Mouse (Mus musculus) macrophage (primary cell): Measurements from ENCODE around the gene Ppm1k. TPM values are rescaled to one million over a fixed set of nuclear protein-coding genes. Genes with fewer than 3 reads are reported as not detected.

Experiments
- H3K27ac ChIP-seq: fragments of 350-480 bp; formaldehyde crosslinking; 2 replicates; pipeline ENCODE4 v1.9.0; 2021
- H3K36me3 ChIP-seq: fragments of 350-480 bp; formaldehyde crosslinking; 2 replicates; pipeline ENCODE4 v1.9.0; 2021; ENCODE audit errors: inconsistent target
- H3K4me3 ChIP-seq: fragments of 350-480 bp; formaldehyde crosslinking; 2 replicates; pipeline ENCODE4 v1.9.0; 2021; ENCODE audit errors: inconsistent target
- H3K79me2 ChIP-seq: fragments of 350-480 bp; formaldehyde crosslinking; 2 replicates; pipeline ENCODE4 v1.9.0; 2021; ENCODE audit errors: inconsistent target
- WGBS: methylation state at CpG from one replicate; pipeline ENCODE4 v1.1.7; 2026; ENCODE audit warnings: inconsistent platforms; ENCODE audit not compliant: missing documents; 5-methylcytosine and 5-hydroxymethylcytosine counted together
- polyA plus RNA-seq: library from polyadenylated mRNA; stranded (reverse); fragments of 250-400 nt; gene quantifications from 3 replicates; pipeline ENCODE4 v1.2.4, GENCODE M21; 2018; ENCODE audit warnings: inconsistent platforms

Gene Ppm1k
- polyA plus RNA-seq, 1 experiment from 2014 or later = 5.5 TPM

- H3K36me3 ChIP-seq = no peaks in the 10 kb centered on the region
- no peaks in the 10 kb centered on the region for H3K79me2 ChIP-seq
- no peak overlapping the region for H3K4me3 ChIP-seq
- H3K27ac ChIP-seq = no peak overlapping the region
- 93% methylated on average over 5 of the region's 5 CpGs for WGBS
These were observed 5.8 kb upstream of the Ppm1k start for GRCm38 (mm10) chr6:57540950-57541498.

- no peak overlapping the region for H3K4me3 ChIP-seq
- H3K27ac ChIP-seq = no peak overlapping the region
- no peaks in the 10 kb centered on the region for H3K36me3 ChIP-seq
- peaks cover 20% of the 10 kb centered on the region for H3K79me2 ChIP-seq
- 83% methylated on average over 5 of the region's 5 CpGs for WGBS
These were observed 2.6 kb upstream of the Ppm1k start for GRCm38 (mm10) chr6:57537887-57538286.

GRCm38 (mm10) chr6:57535971-57536669 is 852 bp upstream of the Ppm1k start:
- H3K36me3 ChIP-seq = no peaks in the 10 kb centered on the region
- H3K79me2 ChIP-seq = peaks cover 38% of the 10 kb centered on the region
- H3K27ac ChIP-seq = peak overlapping the region; percentile 60
- 15% methylated on average over 13 of the region's 14 CpGs for WGBS
- H3K4me3 ChIP-seq = peak overlapping the region; percentile 95

GRCm38 (mm10) chr6:57534611-57535286 is 519 bp downstream of the Ppm1k start:
- WGBS = 1% methylated on average over 31 of the region's 31 CpGs
- Histone ChIP-seq H3K79me2 (peaks cover 51% of the 10 kb centered on the region), H3K4me3 (peak overlapping the region; percentile 95), H3K36me3 (no peaks in the 10 kb centered on the region), H3K27ac (peak overlapping the region; percentile 62)

- peaks cover 57% of the 10 kb centered on the region for H3K79me2 ChIP-seq
- H3K36me3 ChIP-seq = no peaks in the 10 kb centered on the region
- WGBS = 0% methylated on average over 8 of the region's 8 CpGs
- H3K4me3 ChIP-seq = peak overlapping the region; percentile 95
- H3K27ac ChIP-seq = peak overlapping the region; percentile 62
These were observed 1.0 kb downstream of the Ppm1k start for GRCm38 (mm10) chr6:57534231-57534610.

- no peaks in the 10 kb centered on the region for H3K36me3 ChIP-seq
- WGBS = 4% methylated on average over 2 of the region's 2 CpGs
- peak overlapping the region; percentile 8; the same call in 1 of the 2 replicates for H3K27ac ChIP-seq
- peaks cover 65% of the 10 kb centered on the region for H3K79me2 ChIP-seq
- peak overlapping the region; percentile 95 for H3K4me3 ChIP-seq
These were observed 1.9 kb downstream of the Ppm1k start for GRCm38 (mm10) chr6:57533410-57533809.

GRCm38 (mm10) chr6:57532022-57532421 is 3.2 kb downstream of the Ppm1k start:
- 100% methylated on average over 1 of the region's 1 CpGs for WGBS
- Histone ChIP-seq H3K27ac (no peak overlapping the region), H3K4me3 (no peak overlapping the region), H3K36me3 (no peaks in the 10 kb centered on the region), H3K79me2 (peaks cover 75% of the 10 kb centered on the region)

GRCm38 (mm10) chr6:57531441-57531840 is 3.8 kb downstream of the Ppm1k start:
- Histone ChIP-seq H3K27ac (no peak overlapping the region), H3K4me3 (no peak overlapping the region), H3K79me2 (peaks cover 79% of the 10 kb centered on the region), H3K36me3 (no peaks in the 10 kb centered on the region)
- 100% methylated on average over 1 of the region's 1 CpGs for WGBS

- no peak overlapping the region for H3K27ac ChIP-seq
- H3K36me3 ChIP-seq = no peaks in the 10 kb centered on the region
- WGBS = 88% methylated on average over 4 of the region's 4 CpGs
- H3K4me3 ChIP-seq = no peak overlapping the region
- peaks cover 79% of the 10 kb centered on the region for H3K79me2 ChIP-seq
These were observed 4.3 kb downstream of the Ppm1k start for GRCm38 (mm10) chr6:57531011-57531410.

- H3K36me3 ChIP-seq = no peaks in the 10 kb centered on the region
- WGBS = no CpG with 5 or more reads among the region's 1 CpGs
These were observed 5.9 kb downstream of the Ppm1k start for GRCm38 (mm10) chr6:57529336-57529845.

GRCm38 (mm10) chr6:57526933-57527332 is 8.3 kb downstream of the Ppm1k start:
- peaks cover 64% of the 10 kb centered on the region for H3K79me2 ChIP-seq
- no peaks in the 10 kb centered on the region for H3K36me3 ChIP-seq
- H3K27ac ChIP-seq = no peak overlapping the region
- WGBS = 90% methylated on average over 2 of the region's 2 CpGs
- H3K4me3 ChIP-seq = no peak overlapping the region

More at GRCm38 (mm10) chr6:57529336-57529845, 5.9 kb downstream of the Ppm1k start:
- Histone ChIP-seq H3K79me2 (peaks cover 88% of the 10 kb centered on the region), H3K27ac (no peak overlapping the region), H3K4me3 (no peak overlapping the region)

- Histone ChIP-seq H3K36me3 (no peaks in the 10 kb centered on the region), H3K27ac (no peak overlapping the region), H3K79me2 (peaks cover 42% of the 10 kb centered on the region; the same call in 1 of the 2 replicates), H3K4me3 (no peak overlapping the region)
- 95% methylated on average over 10 of the region's 10 CpGs for WGBS
These were observed 10.5 kb downstream of the Ppm1k start for GRCm38 (mm10) chr6:57524742-57525141.

- Histone ChIP-seq H3K4me3 (no peak overlapping the region), H3K36me3 (peaks cover 5% of the 10 kb centered on the region; the same call in 1 of the 2 replicates), H3K27ac (no peak overlapping the region), H3K79me2 (peaks cover 14% of the 10 kb centered on the region; the same call in 1 of the 2 replicates)
- 80% methylated on average over 10 of the region's 10 CpGs for WGBS
These were observed 14.3 kb downstream of the Ppm1k start for GRCm38 (mm10) chr6:57520749-57521652.

- Histone ChIP-seq H3K27ac (no peak overlapping the region), H3K79me2 (no peaks in the 10 kb centered on the region; the same call in 1 of the 2 replicates), H3K4me3 (no peak overlapping the region), H3K36me3 (peaks cover 42% of the 10 kb centered on the region)
- 90% methylated on average over 4 of the region's 4 CpGs for WGBS
These were observed 21.3 kb downstream of the Ppm1k start for GRCm38 (mm10) chr6:57514035-57514374.
